Mouse (Mus musculus) neural tube, embryonic 11.5 days (tissue): ENCODE results near the gene 9130213A22Rik. TPM values are rescaled to one million over a fixed set of nuclear protein-coding genes. Genes with fewer than 3 reads are reported as not detected.

ENCODE experiments used
- ATAC-seq: fragments of 200-750 bp; cut with Nextera tagmentation; 2 replicates; pipeline ENCODE4 v1.8.0; 2017; ENCODE audit warnings: moderate number of reproducible peaks, mild to moderate bottlenecking, moderate TSS enrichment, moderate library complexity; ENCODE audit not compliant: insufficient read depth, low FRiP score, low TSS enrichment
- DNase-seq: peaks from one replicate; pipeline ENCODE4 v3.0.0-alpha.2; 2015; ENCODE audit warnings: low spot score
- H3K27ac ChIP-seq: fragments of 300-500 bp; sonication (generic); 2 replicates; pipeline ENCODE4 v1.5.1; 2014; ENCODE audit warnings: low read depth, mild to moderate bottlenecking, low read length
- H3K27me3 ChIP-seq: fragments of 300-500 bp; sonication (generic); 2 replicates; pipeline ENCODE4 v1.6.1; 2014; ENCODE audit warnings: mild to moderate bottlenecking, low read length, mixed read lengths; ENCODE audit not compliant: control insufficient read depth, insufficient read depth
- H3K36me3 ChIP-seq: fragments of 300-500 bp; sonication (generic); 2 replicates; pipeline ENCODE4 v1.6.1; 2014; ENCODE audit warnings: mild to moderate bottlenecking, low read length, moderate library complexity, mixed read lengths; ENCODE audit not compliant: control insufficient read depth, insufficient read depth
- H3K4me1 ChIP-seq: fragments of 300-500 bp; sonication (generic); 2 replicates; pipeline ENCODE4 v1.6.1; 2014; ENCODE audit warnings: low read length, mixed read lengths; ENCODE audit not compliant: control insufficient read depth, insufficient read depth
- H3K4me2 ChIP-seq: fragments of 300-500 bp; sonication (generic); 2 replicates; pipeline ENCODE4 v1.6.1; 2014; ENCODE audit warnings: low read depth, mild to moderate bottlenecking, moderate library complexity
- H3K4me3 ChIP-seq: fragments of 300-500 bp; sonication (generic); 2 replicates; pipeline ENCODE4 v1.5.1; 2014; ENCODE audit warnings: low read depth, low read length
- H3K9ac ChIP-seq: fragments of 300-500 bp; sonication (generic); 2 replicates; pipeline ENCODE4 v1.6.1; 2014; ENCODE audit warnings: mild to moderate bottlenecking, low read length
- H3K9me3 ChIP-seq: fragments of 300-500 bp; sonication (generic); 2 replicates; pipeline ENCODE4 v1.6.1; 2016; ENCODE audit warnings: low read length; ENCODE audit not compliant: control insufficient read depth
- WGBS: fragments of 180-500 bp; shearing (Covaris S2); extraction: QIAGEN DNeasy Blood & Tissue Kit; methylation state at CpG from one replicate; pipeline ENCODE4 v1.1.7; 2014; 5-methylcytosine and 5-hydroxymethylcytosine counted together
- polyA plus RNA-seq: library from polyadenylated mRNA; unstranded; fragments of >200 nt; fragmentation: Nextera tagmentation; extraction: Ambion mirVana; gene quantifications from 2 replicates; pipeline ENCODE4 v1.2.1, GENCODE M21; 2014

9130213A22Rik gene
- polyA plus RNA-seq, 1 experiment from 2014 or later = not detected

GRCm38 (mm10) chr11:69125919-69126705 is 3.7 kb upstream of the 9130213A22Rik start:
- Histone ChIP-seq H3K9me3 (no peaks in the 10 kb centered on the region), H3K4me3 (peak overlapping the region; percentile 59), H3K27me3 (peaks cover 4% of the 10 kb centered on the region; the same call in 1 of the 2 replicates), H3K27ac (no peak overlapping the region), H3K4me2 (peak overlapping the region; percentile 84), H3K4me1 (peaks cover 10% of the 10 kb centered on the region), H3K36me3 (no peaks in the 10 kb centered on the region), H3K9ac (peak overlapping the region; percentile 53)
- WGBS = 11% methylated on average over 20 of the region's 20 CpGs
- DNase-seq (no peak), ATAC-seq (no peak)

DNA sequence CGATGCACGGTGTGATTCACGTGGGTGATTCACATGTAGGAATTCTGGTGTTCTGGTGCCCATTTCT is 3.3 kb upstream of the 9130213A22Rik start, which contains the start of gene Aloxe3:
Gene Aloxe3 (plus strand): TSS at position 45 of the 67 bp plus-strand sequence.
- no peak for DNase-seq

DNA sequence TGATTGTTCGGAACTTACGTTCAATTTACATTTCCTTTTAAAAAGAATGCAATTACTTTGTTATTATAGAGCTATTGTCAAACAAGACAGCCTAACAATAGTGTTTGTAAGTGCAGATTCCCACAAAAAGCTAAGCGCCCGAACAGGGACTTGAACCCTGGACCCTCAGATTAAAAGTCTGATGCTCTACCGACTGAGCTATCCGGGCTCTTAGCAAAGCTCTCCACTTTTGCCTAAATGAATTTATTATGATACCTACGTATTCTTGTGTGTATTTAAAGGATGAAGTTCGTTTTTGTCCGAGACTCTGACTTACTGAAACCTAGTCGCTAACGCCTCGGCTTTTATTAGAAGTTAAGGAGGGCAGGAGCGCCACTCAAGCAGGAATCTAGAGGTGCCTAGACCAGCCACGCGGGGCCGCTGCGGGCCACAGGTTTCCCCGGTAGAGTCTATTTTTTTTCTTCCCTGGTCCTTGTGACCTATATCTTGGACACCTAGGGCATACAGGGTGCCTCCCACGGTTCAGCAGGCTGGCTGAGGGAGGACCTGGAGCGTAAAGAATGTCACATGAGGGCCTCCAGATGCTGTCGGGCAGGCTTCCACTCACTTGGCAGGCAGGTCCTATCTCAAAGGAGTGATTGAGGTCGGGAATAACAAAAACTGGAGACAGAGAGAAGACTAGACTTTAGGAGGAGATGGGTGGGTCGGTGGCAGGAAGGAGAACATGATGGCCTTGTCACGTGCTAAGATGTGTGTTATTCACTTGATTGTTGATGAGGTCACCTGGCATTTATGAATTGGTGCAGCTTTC is 2.9 kb upstream of the 9130213A22Rik start:
- H3K36me3 ChIP-seq = no peaks in the 10 kb centered on the region
- H3K4me1 ChIP-seq = peaks cover 13% of the 10 kb centered on the region
- DNase-seq (peak; percentile 82), ATAC-seq (peak; percentile 54; the same call in 1 of the 2 replicates)
- H3K27ac ChIP-seq = peak overlapping the region; percentile 35; the same call in 1 of the 2 replicates
- no peaks in the 10 kb centered on the region for H3K9me3 ChIP-seq
- peaks cover 13% of the 10 kb centered on the region for H3K27me3 ChIP-seq
- WGBS = 0% methylated on average over 24 of the region's 24 CpGs
- H3K4me3 ChIP-seq = peak overlapping the region; percentile 59
- peak overlapping the region; percentile 53 for H3K9ac ChIP-seq
- peak overlapping the region; percentile 84 for H3K4me2 ChIP-seq

More for the DNA sequence above, 3.3 kb upstream of the 9130213A22Rik start, which contains the start of gene Aloxe3:
- ATAC-seq = no peak
- H3K4me2 ChIP-seq = peak within 1 kb of the TSS; percentile 84
- H3K36me3 ChIP-seq = no peaks in the 10 kb centered on the region
- H3K4me3 ChIP-seq = peak within 1 kb of the TSS; percentile 59
- H3K4me1 ChIP-seq = peaks cover 10% of the 10 kb centered on the region
- WGBS = 4% methylated on average over 3 of the region's 3 CpGs
- H3K9ac ChIP-seq = peak within 1 kb of the TSS; percentile 53
- peaks cover 8% of the 10 kb centered on the region for H3K27me3 ChIP-seq
- peak within 1 kb of the TSS; percentile 35; the same call in 1 of the 2 replicates for H3K27ac ChIP-seq
- H3K9me3 ChIP-seq = no peaks in the 10 kb centered on the region

DNA sequence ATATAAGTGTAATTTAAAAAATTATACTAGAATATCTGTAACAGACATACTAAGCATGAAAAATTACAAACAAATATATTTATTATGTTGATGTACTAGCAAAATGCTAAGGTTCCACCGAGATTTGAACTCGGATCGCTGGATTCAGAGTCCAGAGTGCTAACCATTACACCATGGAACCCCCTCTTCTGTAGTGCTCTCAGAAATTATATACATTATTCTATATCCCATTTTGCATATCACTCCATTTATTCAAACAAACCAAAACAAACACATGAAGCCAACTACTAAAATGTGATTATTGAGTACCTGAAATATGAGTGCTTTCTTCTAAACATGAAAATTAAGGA is 2.1 kb upstream of the 9130213A22Rik start:
- WGBS = under 1% methylated on average over 3 of the region's 3 CpGs
- no peak overlapping the region for H3K9ac ChIP-seq
- peak overlapping the region; percentile 90; the same call in 1 of the 2 replicates for H3K4me2 ChIP-seq
- peaks cover 17% of the 10 kb centered on the region for H3K4me1 ChIP-seq
- no peaks in the 10 kb centered on the region for H3K36me3 ChIP-seq
- no peaks in the 10 kb centered on the region for H3K9me3 ChIP-seq
- H3K27me3 ChIP-seq = peaks cover 15% of the 10 kb centered on the region
- DNase-seq = no peak
- H3K4me3 ChIP-seq = no peak overlapping the region
- ATAC-seq = peak; percentile 66
- no peak overlapping the region for H3K27ac ChIP-seq

DNA sequence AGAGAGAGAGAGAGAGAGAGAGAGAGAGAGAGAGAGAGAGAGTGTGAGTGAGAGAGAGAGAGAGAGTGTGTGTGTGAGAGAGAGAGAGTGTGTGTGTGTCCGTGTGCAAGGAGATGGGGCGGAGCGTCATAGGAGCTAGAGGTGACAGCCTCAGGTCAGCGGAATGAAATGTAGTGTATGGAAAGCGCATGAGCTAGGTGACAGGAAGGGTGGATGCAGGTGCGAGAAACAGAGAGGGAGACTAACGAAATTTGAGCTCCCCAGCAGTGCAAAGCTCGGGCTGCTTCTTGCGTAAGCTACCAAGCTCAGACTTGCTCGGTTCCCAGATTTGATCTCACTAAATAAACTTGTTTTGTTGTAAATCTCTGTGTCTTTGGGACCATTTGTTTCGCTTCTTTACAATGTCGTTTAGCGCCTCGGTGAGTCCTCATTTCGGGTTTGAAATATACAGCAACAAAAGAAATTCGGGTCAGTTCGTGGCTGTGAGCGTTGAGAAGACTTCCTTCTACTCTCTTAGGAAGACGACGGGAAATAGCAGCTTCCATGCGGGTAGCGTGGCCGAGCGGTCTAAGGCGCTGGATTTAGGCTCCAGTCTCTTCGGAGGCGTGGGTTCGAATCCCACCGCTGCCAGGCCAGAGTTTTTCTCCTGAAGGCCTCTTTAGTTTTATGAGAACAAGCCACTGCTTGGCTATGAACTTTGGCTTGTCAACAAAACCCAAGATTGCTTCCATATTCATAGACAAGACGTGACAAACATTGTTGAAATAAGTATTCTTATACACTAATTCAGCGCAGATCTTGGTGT is 1.5 kb upstream of the 9130213A22Rik start:
- Histone ChIP-seq H3K9ac (peak overlapping the region; percentile 41; the same call in 1 of the 2 replicates), H3K4me2 (peak overlapping the region; percentile 90), H3K4me3 (peak overlapping the region; percentile 69), H3K4me1 (peaks cover 21% of the 10 kb centered on the region), H3K27ac (no peak overlapping the region), H3K9me3 (no peaks in the 10 kb centered on the region), H3K36me3 (no peaks in the 10 kb centered on the region), H3K27me3 (peaks cover 15% of the 10 kb centered on the region)
- WGBS = under 1% methylated on average over 31 of the region's 31 CpGs
- ATAC-seq (peak; percentile 67), DNase-seq (peak; percentile 95)

DNA sequence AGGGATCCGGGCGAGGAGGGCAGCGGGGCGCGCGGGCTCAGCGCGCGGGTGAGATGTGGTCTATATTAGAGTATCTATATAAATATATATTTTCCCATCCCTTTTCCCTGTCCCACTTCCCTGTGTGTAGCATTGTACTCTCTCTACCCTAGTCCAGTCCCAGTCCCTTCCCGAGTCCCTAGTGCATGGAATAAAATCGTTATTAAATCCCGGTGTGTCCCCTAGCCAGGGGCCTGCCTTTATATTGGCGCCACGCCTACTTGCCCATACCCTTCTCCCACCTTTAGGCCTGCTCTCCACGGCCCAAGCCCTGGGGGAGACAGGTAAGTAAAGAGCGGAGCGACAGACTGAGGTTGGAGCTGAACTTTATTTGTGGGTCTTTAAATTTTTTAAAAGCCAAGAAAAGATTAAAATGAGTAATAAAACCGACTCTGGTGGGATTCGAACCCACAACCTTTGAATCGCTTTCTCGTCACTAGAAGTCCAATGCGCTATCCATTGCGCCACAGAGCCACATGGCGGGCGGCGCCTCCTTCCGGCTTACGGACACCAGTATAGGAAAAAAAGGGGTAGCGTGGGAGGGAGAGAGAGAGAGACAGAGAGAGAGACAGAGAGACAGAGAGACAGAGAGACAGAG is 785 bp upstream of the 9130213A22Rik start:
- Histone ChIP-seq H3K4me3 (peak overlapping the region; percentile 69), H3K9ac (peak overlapping the region; percentile 43), H3K4me1 (peaks cover 22% of the 10 kb centered on the region), H3K27ac (no peak overlapping the region; the same call in 1 of the 2 replicates), H3K36me3 (no peaks in the 10 kb centered on the region), H3K9me3 (no peaks in the 10 kb centered on the region), H3K27me3 (peaks cover 15% of the 10 kb centered on the region), H3K4me2 (peak overlapping the region; percentile 90)
- DNase-seq = peak; percentile 94
- ATAC-seq = no peak
- under 1% methylated on average over 29 of the region's 29 CpGs for WGBS

GRCm38 (mm10) chr11:69121741-69122335 is 551 bp downstream of the 9130213A22Rik start:
- Histone ChIP-seq H3K9me3 (no peaks in the 10 kb centered on the region), H3K4me1 (peaks cover 22% of the 10 kb centered on the region), H3K36me3 (no peaks in the 10 kb centered on the region), H3K27ac (no peak overlapping the region), H3K9ac (peak overlapping the region; percentile 43), H3K4me2 (peak overlapping the region; percentile 90), H3K27me3 (peaks cover 18% of the 10 kb centered on the region), H3K4me3 (peak overlapping the region; percentile 69)
- ATAC-seq = no peak
- WGBS = 0% methylated on average over 31 of the region's 32 CpGs
- DNase-seq = no peak
